In genomic region chr8:111984511-111984910, GRCm38 (mm10) we compare ENCODE assay signal across 20 mouse cellular contexts. TPM values are rescaled to one million over a fixed set of nuclear protein-coding genes. Genes with fewer than 3 reads are reported as not detected.
DNase-seq lines count a peak whose midpoint lies in the region; ATAC-seq and TF ChIP-seq lines count a peak whose summit lies in the region.
"Had no signal": no experiment of that assay in that cellular context is flagged by ENCODE, and none has a peak within 500 bp of the region (broad histone marks: within the 10 kb centered on the region; RNA-seq: fewer than 3 reads in every experiment).

No protein-coding gene starts in this region.

- TF ChIP-seq EP300 in stomach, postnatal 0 days (optimal IDR thresholded peaks at IDR 0.05) = no peak

- no peak for TF ChIP-seq CTCF in stomach, postnatal 0 days (IDR thresholded peaks at IDR 0.05; ENCODE audit: low read depth)

- WGBS in kidney, embryonic 15.5 days = 58% methylated on average over 10 of the region's 10 CpGs
- 57% methylated on average over 10 of the region's 10 CpGs for WGBS in liver, embryonic 11.5 days
- WGBS in liver, embryonic 12.5 days (ENCODE audit: insufficient replicate concordance) = 51% methylated on average over 10 of the region's 10 CpGs
- WGBS in stomach, postnatal 0 days = 62% methylated on average over 10 of the region's 10 CpGs
- WGBS in midbrain, embryonic 11.5 days = 89% methylated on average over 10 of the region's 10 CpGs

- H3K27me3 ChIP-seq in kidney, embryonic 15.5 days = no peaks in the 10 kb centered on the region
- H3K27me3 ChIP-seq in liver, embryonic 11.5 days (replicated peaks; ENCODE audit: control insufficient read depth, insufficient read depth, low read length) = no peaks in the 10 kb centered on the region
- no peaks in the 10 kb centered on the region for H3K27me3 ChIP-seq in liver, embryonic 12.5 days (replicated peaks)
- H3K27me3 ChIP-seq in stomach, postnatal 0 days (ENCODE audit: control insufficient read depth, insufficient read depth, low read length) = no peaks in the 10 kb centered on the region
- H3K27me3 ChIP-seq in midbrain, embryonic 11.5 days (ENCODE audit: control insufficient read depth, insufficient read depth, low read length) = no peaks in the 10 kb centered on the region
- H3K27me3 ChIP-seq: lung, embryonic 15.5 days; midbrain, embryonic 13.5 days; neural tube, embryonic 15.5 days had no signal

- peak; percentile 50 for ATAC-seq in frontal cortex, adult (ENCODE audit: low TSS enrichment)
- ATAC-seq in kidney, embryonic 15.5 days (replicated peaks; ENCODE audit: low FRiP score) = no peak
- 0 out of 2 replicates have a peak, but pooled peaks have one; percentile 32 for ATAC-seq in liver, embryonic 11.5 days (replicated peaks; ENCODE audit: low FRiP score)
- ATAC-seq in liver, embryonic 12.5 days = no peak
- 0 out of 2 replicates have a peak, but pooled peaks have one; percentile 27 for ATAC-seq in stomach, postnatal 0 days (ENCODE audit: low FRiP score, low TSS enrichment)
- no peak for ATAC-seq in midbrain, embryonic 11.5 days (ENCODE audit: low FRiP score)
- ATAC-seq: hindbrain, postnatal 0 days; midbrain, embryonic 13.5 days had no signal

- no peak overlapping the region for H3K9ac ChIP-seq in kidney, embryonic 15.5 days
- no peak overlapping the region for H3K9ac ChIP-seq in liver, embryonic 11.5 days (ENCODE audit: low read depth, low read length)
- no peak overlapping the region for H3K9ac ChIP-seq in liver, embryonic 12.5 days
- no peak overlapping the region for H3K9ac ChIP-seq in stomach, postnatal 0 days (ENCODE audit: low read length)
- no peak overlapping the region for H3K9ac ChIP-seq in midbrain, embryonic 11.5 days (ENCODE audit: low read length)
- H3K9ac ChIP-seq: lung, embryonic 15.5 days; midbrain, embryonic 13.5 days; neural tube, embryonic 15.5 days had no signal

- H3K4me2 ChIP-seq in kidney, embryonic 15.5 days = no peak overlapping the region
- H3K4me2 ChIP-seq in liver, embryonic 11.5 days = no peak overlapping the region
- H3K4me2 ChIP-seq in liver, embryonic 12.5 days = no peak overlapping the region
- no peak overlapping the region for H3K4me2 ChIP-seq in stomach, postnatal 0 days (replicated peaks; ENCODE audit: low read depth)
- no peak overlapping the region for H3K4me2 ChIP-seq in midbrain, embryonic 11.5 days
- H3K4me2 ChIP-seq: lung, embryonic 15.5 days; midbrain, embryonic 13.5 days; neural tube, embryonic 15.5 days had no signal

- peaks cover 11% of the 10 kb centered on the region for H3K4me1 ChIP-seq in kidney, embryonic 15.5 days
- no peaks in the 10 kb centered on the region; the same call in 1 of the 2 replicates for H3K4me1 ChIP-seq in liver, embryonic 11.5 days (replicated peaks; ENCODE audit: control insufficient read depth, insufficient read depth, low read length)
- peaks cover 13% of the 10 kb centered on the region; the same call in 1 of the 2 replicates for H3K4me1 ChIP-seq in liver, embryonic 12.5 days
- H3K4me1 ChIP-seq in stomach, postnatal 0 days (replicated peaks; ENCODE audit: control insufficient read depth, insufficient read depth) = no peaks in the 10 kb centered on the region
- no peaks in the 10 kb centered on the region for H3K4me1 ChIP-seq in midbrain, embryonic 11.5 days (ENCODE audit: control insufficient read depth, insufficient read depth, low read length)
- H3K4me1 ChIP-seq: lung, embryonic 15.5 days; midbrain, embryonic 13.5 days; neural tube, embryonic 15.5 days had no signal

- peak overlapping the region; percentile 57 for H3K27ac ChIP-seq in kidney, embryonic 15.5 days
- H3K27ac ChIP-seq in liver, embryonic 11.5 days (ENCODE audit: low read depth, low read length) = no peak overlapping the region
- no peak overlapping the region for H3K27ac ChIP-seq in liver, embryonic 12.5 days
- no peak overlapping the region for H3K27ac ChIP-seq in stomach, postnatal 0 days (replicated peaks)
- H3K27ac ChIP-seq in midbrain, embryonic 11.5 days (ENCODE audit: low read depth, low read length) = no peak overlapping the region
- H3K27ac ChIP-seq: hindbrain, postnatal 0 days; lung, embryonic 15.5 days; midbrain, embryonic 13.5 days; neural tube, embryonic 15.5 days had no signal

- no peak overlapping the region for H3K4me3 ChIP-seq in kidney, embryonic 15.5 days (replicated peaks)
- H3K4me3 ChIP-seq in liver, embryonic 11.5 days (ENCODE audit: low read depth, low read length) = no peak overlapping the region
- no peak overlapping the region for H3K4me3 ChIP-seq in liver, embryonic 12.5 days
- no peak overlapping the region for H3K4me3 ChIP-seq in stomach, postnatal 0 days (ENCODE audit: low read depth, low read length)
- H3K4me3 ChIP-seq in midbrain, embryonic 11.5 days (ENCODE audit: low read depth, low read length) = no peak overlapping the region
- H3K4me3 ChIP-seq: lung, embryonic 15.5 days; midbrain, embryonic 13.5 days; myocyte; neural tube, embryonic 15.5 days had no signal

- H3K36me3 ChIP-seq in kidney, embryonic 15.5 days = peaks cover 71% of the 10 kb centered on the region
- H3K36me3 ChIP-seq in liver, embryonic 11.5 days (ENCODE audit: control insufficient read depth, insufficient read depth, low read length) = peaks cover 17% of the 10 kb centered on the region; the same call in 1 of the 2 replicates
- peaks cover 82% of the 10 kb centered on the region for H3K36me3 ChIP-seq in liver, embryonic 12.5 days
- peaks cover 7% of the 10 kb centered on the region; the same call in 1 of the 2 replicates for H3K36me3 ChIP-seq in stomach, postnatal 0 days (ENCODE audit: control insufficient read depth, insufficient read depth, low read length)
- peaks cover 6% of the 10 kb centered on the region for H3K36me3 ChIP-seq in midbrain, embryonic 11.5 days (ENCODE audit: control insufficient read depth, insufficient read depth, low read length)

- H3K9me3 ChIP-seq in kidney, embryonic 15.5 days (replicated peaks) = no peaks in the 10 kb centered on the region
- H3K9me3 ChIP-seq in liver, embryonic 11.5 days (ENCODE audit: control insufficient read depth, low read length) = no peaks in the 10 kb centered on the region
- H3K9me3 ChIP-seq in liver, embryonic 12.5 days (replicated peaks) = no peaks in the 10 kb centered on the region
- H3K9me3 ChIP-seq in stomach, postnatal 0 days (ENCODE audit: control insufficient read depth, low read length) = no peaks in the 10 kb centered on the region
- H3K9me3 ChIP-seq in midbrain, embryonic 11.5 days (ENCODE audit: control insufficient read depth, low read length) = no peaks in the 10 kb centered on the region
- H3K9me3 ChIP-seq: lung, embryonic 15.5 days; midbrain, embryonic 13.5 days; neural tube, embryonic 15.5 days had no signal

- DNase-seq in frontal cortex, postnatal 14 days (ENCODE audit: low spot score in 2 of 2) = no peak
- DNase-seq in kidney, adult 11 months = no peak
- DNase-seq in liver, embryonic 11.5 days (ENCODE audit: low spot score) = no peak
- peak; percentile 26 for DNase-seq in stomach, postnatal 0 days (ENCODE audit: low spot score)
- no peak for DNase-seq in midbrain, embryonic 11.5 days (ENCODE audit: low spot score, missing footprints)
- DNase-seq: adrenal gland, adult 8-10 months; cerebellum, adult 11 months; cerebellum, postnatal 25 days; heart, postnatal 14 days; kidney, adult 2 months; thymus, postnatal 36 days had no signal

RNA-seq across cellular contexts. Expression of gene Adat1, which starts 7.6 kb away (rescaled TPM):
- 11.2 and 12.1 TPM in 2 replicates for polyA plus RNA-seq in kidney, embryonic 15.5 days (2015; fragmentation: Nextera tagmentation; extraction: Ambion mirVana)
- polyA plus RNA-seq in liver, embryonic 11.5 days (2014; fragmentation: Nextera tagmentation; extraction: Ambion mirVana) = 12.7 and 17.8 TPM in 2 replicates
- polyA plus RNA-seq in liver, embryonic 12.5 days (2016; fragmentation: Nextera tagmentation; extraction: Ambion mirVana) = 6.9 and 7.3 TPM in 2 replicates
- 2.5 TPM in 2 replicates for polyA plus RNA-seq in stomach, postnatal 0 days (2015; fragmentation: Nextera tagmentation; extraction: Ambion mirVana)
- polyA plus RNA-seq in midbrain, embryonic 11.5 days (2014; fragmentation: Nextera tagmentation; extraction: Ambion mirVana) = 9.1 and 11.8 TPM in 2 replicates

RNA-seq across cellular contexts. Expression of gene Kars, which starts 26.6 kb away (rescaled TPM):
- polyA plus RNA-seq in kidney, embryonic 15.5 days (2015; fragmentation: Nextera tagmentation; extraction: Ambion mirVana) = 209 and 219 TPM in 2 replicates
- 261 and 283 TPM in 2 replicates for polyA plus RNA-seq in liver, embryonic 11.5 days (2014; fragmentation: Nextera tagmentation; extraction: Ambion mirVana)
- polyA plus RNA-seq in liver, embryonic 12.5 days (2016; fragmentation: Nextera tagmentation; extraction: Ambion mirVana) = 162 and 163 TPM in 2 replicates
- 96.0 and 96.5 TPM in 2 replicates for polyA plus RNA-seq in stomach, postnatal 0 days (2015; fragmentation: Nextera tagmentation; extraction: Ambion mirVana)
- 258 and 265 TPM in 2 replicates for polyA plus RNA-seq in midbrain, embryonic 11.5 days (2014; fragmentation: Nextera tagmentation; extraction: Ambion mirVana)

RNA-seq across cellular contexts. Expression of gene Terf2ip, which starts 26.7 kb away (rescaled TPM):
- polyA plus RNA-seq in kidney, embryonic 15.5 days (2015; fragmentation: Nextera tagmentation; extraction: Ambion mirVana) = 23.9 and 27.6 TPM in 2 replicates
- 15.2 and 17.3 TPM in 2 replicates for polyA plus RNA-seq in liver, embryonic 11.5 days (2014; fragmentation: Nextera tagmentation; extraction: Ambion mirVana)
- polyA plus RNA-seq in liver, embryonic 12.5 days (2016; fragmentation: Nextera tagmentation; extraction: Ambion mirVana) = 9.8 and 10.8 TPM in 2 replicates
- polyA plus RNA-seq in stomach, postnatal 0 days (2015; fragmentation: Nextera tagmentation; extraction: Ambion mirVana) = 10.2 and 11.2 TPM in 2 replicates
- 29.9 and 31.3 TPM in 2 replicates for polyA plus RNA-seq in midbrain, embryonic 11.5 days (2014; fragmentation: Nextera tagmentation; extraction: Ambion mirVana)

RNA-seq across cellular contexts. Expression of gene Gm6793, which starts 30.3 kb away (rescaled TPM):
- polyA plus RNA-seq in kidney, embryonic 15.5 days (2015; fragmentation: Nextera tagmentation; extraction: Ambion mirVana) = 0.12 and 0.73 TPM in 2 replicates
- 1.0 and 1.1 TPM in 2 replicates for polyA plus RNA-seq in liver, embryonic 11.5 days (2014; fragmentation: Nextera tagmentation; extraction: Ambion mirVana)
- polyA plus RNA-seq in liver, embryonic 12.5 days (2016; fragmentation: Nextera tagmentation; extraction: Ambion mirVana) = not detected in 2 replicates
- polyA plus RNA-seq in stomach, postnatal 0 days (2015; fragmentation: Nextera tagmentation; extraction: Ambion mirVana) = 0.23 and 0.28 TPM in 2 replicates
- polyA plus RNA-seq in midbrain, embryonic 11.5 days (2014; fragmentation: Nextera tagmentation; extraction: Ambion mirVana) = 0.26 and 0.37 TPM in 2 replicates
- polyA plus RNA-seq: liver, adult 2 months had no signal

RNA-seq across cellular contexts. Expression of gene Gabarapl2, which starts 44.0 kb away (rescaled TPM):
- 194 and 198 TPM in 2 replicates for polyA plus RNA-seq in kidney, embryonic 15.5 days (2015; fragmentation: Nextera tagmentation; extraction: Ambion mirVana)
- polyA plus RNA-seq in liver, embryonic 11.5 days (2014; fragmentation: Nextera tagmentation; extraction: Ambion mirVana) = 136 and 141 TPM in 2 replicates
- polyA plus RNA-seq in liver, embryonic 12.5 days (2016; fragmentation: Nextera tagmentation; extraction: Ambion mirVana) = 147 and 157 TPM in 2 replicates
- polyA plus RNA-seq in stomach, postnatal 0 days (2015; fragmentation: Nextera tagmentation; extraction: Ambion mirVana) = 290 and 292 TPM in 2 replicates
- 331 and 348 TPM in 2 replicates for polyA plus RNA-seq in midbrain, embryonic 11.5 days (2014; fragmentation: Nextera tagmentation; extraction: Ambion mirVana)

Comparison
In these comparisons a context has a peak if more than half of its experiments do, and no peak if none do; other contexts are left out.
1. ATAC-seq: peak in frontal cortex, adult (single experiment), liver, embryonic 11.5 days (single experiment) and stomach, postnatal 0 days (single experiment); none in kidney, embryonic 15.5 days (single experiment), liver, embryonic 12.5 days (single experiment) and midbrain, embryonic 11.5 days (single experiment).